Mouse (Mus musculus) kidney, embryonic 16.5 days (tissue): ENCODE data around the gene Ccn6. TPM values are rescaled to one million over a fixed set of nuclear protein-coding genes. Genes with fewer than 3 reads are reported as not detected.

Experiments used
- ATAC-seq: fragments of 200-750 bp; cut with Nextera tagmentation; 2 replicates; pipeline ENCODE4 v1.8.0; 2017; ENCODE audit warnings: moderate TSS enrichment; ENCODE audit not compliant: low FRiP score, low TSS enrichment
- H3K27ac ChIP-seq: fragments of 300-500 bp; sonication (generic); 2 replicates; pipeline ENCODE4 v1.5.1; 2014; ENCODE audit warnings: low read length
- H3K27me3 ChIP-seq: fragments of 300-500 bp; sonication (generic); 2 replicates; pipeline ENCODE4 v1.6.1; 2014; ENCODE audit warnings: low read length, control low read depth, mixed read lengths; ENCODE audit not compliant: insufficient read depth
- H3K36me3 ChIP-seq: fragments of 300-500 bp; sonication (generic); 2 replicates; pipeline ENCODE4 v1.6.1; 2014; ENCODE audit warnings: low read length, control low read depth, mixed read lengths; ENCODE audit not compliant: insufficient read depth
- H3K4me1 ChIP-seq: fragments of 300-500 bp; sonication (generic); 2 replicates; pipeline ENCODE4 v1.6.1; 2014; ENCODE audit warnings: low read length, control low read depth, mixed read lengths; ENCODE audit not compliant: insufficient read depth
- H3K4me2 ChIP-seq: fragments of 300-500 bp; sonication (generic); replicated peaks from 2 replicates; pipeline ENCODE4 v1.6.1; 2014; ENCODE audit warnings: low read depth, low read length
- H3K4me3 ChIP-seq: fragments of 300-500 bp; sonication (generic); 2 replicates; pipeline ENCODE4 v1.5.1; 2014; ENCODE audit warnings: mild to moderate bottlenecking, low read length
- H3K9ac ChIP-seq: fragments of 300-500 bp; sonication (generic); replicated peaks from 2 replicates; pipeline ENCODE4 v1.6.1; 2014; ENCODE audit warnings: low read length
- H3K9me3 ChIP-seq: fragments of 300-500 bp; sonication (generic); 2 replicates; pipeline ENCODE4 v1.6.1; 2016; ENCODE audit warnings: low read length, control low read depth
- WGBS: fragments of 180-500 bp; shearing (Covaris S2); extraction: QIAGEN DNeasy Blood & Tissue Kit; methylation state at CpG from one replicate; pipeline ENCODE4 v1.1.7; 2014; 5-methylcytosine and 5-hydroxymethylcytosine counted together
- polyA plus RNA-seq: library from polyadenylated mRNA; unstranded; fragments of >200 nt; fragmentation: Nextera tagmentation; extraction: Ambion mirVana; gene quantifications from 2 replicates; pipeline ENCODE4 v1.2.1, GENCODE M21; 2015

The Ccn6 gene
- polyA plus RNA-seq, 1 experiment from 2014 or later = 0.46 TPM

GRCm38 (mm10) chr10:39184864-39185544 is 21.4 kb upstream of the Ccn6 start:
- no peak for ATAC-seq
- 78% methylated on average over 8 of the region's 8 CpGs for WGBS
- H3K9ac ChIP-seq = no peak overlapping the region

GRCm38 (mm10) chr10:39176981-39177380 is 13.4 kb upstream of the Ccn6 start:
- Histone ChIP-seq H3K4me1 (peaks cover 11% of the 10 kb centered on the region; the same call in 1 of the 2 replicates), H3K27ac (no peak overlapping the region), H3K9me3 (peaks cover 9% of the 10 kb centered on the region; the same call in 1 of the 2 replicates), H3K9ac (no peak overlapping the region), H3K36me3 (no peaks in the 10 kb centered on the region), H3K27me3 (no peaks in the 10 kb centered on the region), H3K4me3 (no peak overlapping the region), H3K4me2 (no peak overlapping the region)
- 79% methylated on average over 5 of the region's 5 CpGs for WGBS
- no peak for ATAC-seq

More at GRCm38 (mm10) chr10:39184864-39185544, 21.4 kb upstream of the Ccn6 start:
- Histone ChIP-seq H3K27ac (no peak overlapping the region), H3K27me3 (no peaks in the 10 kb centered on the region), H3K36me3 (no peaks in the 10 kb centered on the region), H3K4me1 (no peaks in the 10 kb centered on the region), H3K4me3 (no peak overlapping the region), H3K4me2 (no peak overlapping the region), H3K9me3 (no peaks in the 10 kb centered on the region)

- Histone ChIP-seq H3K9ac (peak overlapping the region; percentile 28), H3K9me3 (peaks cover 7% of the 10 kb centered on the region; the same call in 1 of the 2 replicates), H3K27ac (peak overlapping the region; percentile 75), H3K4me3 (peak overlapping the region; percentile 19), H3K4me2 (peak overlapping the region; percentile 80), H3K27me3 (no peaks in the 10 kb centered on the region), H3K4me1 (peaks cover 19% of the 10 kb centered on the region; the same call in 1 of the 2 replicates), H3K36me3 (no peaks in the 10 kb centered on the region)
- WGBS = 26% methylated on average over 13 of the region's 13 CpGs
- no peak for ATAC-seq
Observed at GRCm38 (mm10) chr10:39173077-39173476, 9.5 kb upstream of the Ccn6 start.

GRCm38 (mm10) chr10:39172540-39172931 is 8.9 kb upstream of the Ccn6 start:
- Histone ChIP-seq H3K36me3 (no peaks in the 10 kb centered on the region), H3K9ac (peak overlapping the region; percentile 28; the same call in 1 of the 2 replicates), H3K4me3 (peak overlapping the region; percentile 19; the same call in 1 of the 2 replicates)

GRCm38 (mm10) chr10:39171603-39172539 is 8.3 kb upstream of the Ccn6 start:
- 20% methylated on average over 26 of the region's 26 CpGs for WGBS
- Histone ChIP-seq H3K4me3 (peak overlapping the region; percentile 50), H3K4me2 (peak overlapping the region; percentile 80), H3K27ac (peak overlapping the region; percentile 76), H3K9ac (peak overlapping the region; percentile 60), H3K27me3 (no peaks in the 10 kb centered on the region), H3K36me3 (no peaks in the 10 kb centered on the region), H3K9me3 (no peaks in the 10 kb centered on the region), H3K4me1 (peaks cover 19% of the 10 kb centered on the region; the same call in 1 of the 2 replicates)
- ATAC-seq = peak; percentile 53; the same call in 1 of the 2 replicates

More at GRCm38 (mm10) chr10:39172540-39172931, 8.9 kb upstream of the Ccn6 start:
- Histone ChIP-seq H3K27me3 (no peaks in the 10 kb centered on the region), H3K9me3 (peaks cover 2% of the 10 kb centered on the region; the same call in 1 of the 2 replicates), H3K4me1 (peaks cover 19% of the 10 kb centered on the region; the same call in 1 of the 2 replicates), H3K4me2 (peak overlapping the region; percentile 80), H3K27ac (peak overlapping the region; percentile 75)
- ATAC-seq = no peak
- WGBS = 75% methylated on average over 6 of the region's 6 CpGs

- Histone ChIP-seq H3K27ac (peak overlapping the region; percentile 76), H3K9me3 (no peaks in the 10 kb centered on the region), H3K36me3 (no peaks in the 10 kb centered on the region), H3K4me1 (peaks cover 22% of the 10 kb centered on the region; the same call in 1 of the 2 replicates), H3K9ac (peak overlapping the region; percentile 60), H3K4me2 (peak overlapping the region; percentile 80), H3K27me3 (no peaks in the 10 kb centered on the region), H3K4me3 (peak overlapping the region; percentile 50)
- under 1% methylated on average over 19 of the region's 19 CpGs for WGBS
- ATAC-seq = peak; percentile 85
Observed at GRCm38 (mm10) chr10:39171134-39171533, 7.5 kb upstream of the Ccn6 start.

- no peak for ATAC-seq
- peak overlapping the region; percentile 80 for H3K4me2 ChIP-seq
- H3K27ac ChIP-seq = no peak overlapping the region
- WGBS = 18% methylated on average over 6 of the region's 6 CpGs
- no peak overlapping the region for H3K9ac ChIP-seq
- H3K4me3 ChIP-seq = peak overlapping the region; percentile 50
- no peaks in the 10 kb centered on the region for H3K27me3 ChIP-seq
- H3K4me1 ChIP-seq = peaks cover 26% of the 10 kb centered on the region; the same call in 1 of the 2 replicates
- H3K9me3 ChIP-seq = no peaks in the 10 kb centered on the region
- H3K36me3 ChIP-seq = no peaks in the 10 kb centered on the region
Observed at GRCm38 (mm10) chr10:39170706-39171105, 7.1 kb upstream of the Ccn6 start.

- peak; percentile 25; the same call in 1 of the 2 replicates for ATAC-seq
- Histone ChIP-seq H3K36me3 (no peaks in the 10 kb centered on the region), H3K9ac (0 out of 2 replicates have a peak overlapping the region, but pooled peaks have one; percentile 5), H3K9me3 (no peaks in the 10 kb centered on the region), H3K4me2 (peak overlapping the region; percentile 80), H3K27me3 (no peaks in the 10 kb centered on the region), H3K27ac (peak overlapping the region; percentile 54), H3K4me1 (peaks cover 31% of the 10 kb centered on the region; the same call in 1 of the 2 replicates), H3K4me3 (peak overlapping the region; percentile 28)
- 7% methylated on average over 8 of the region's 8 CpGs for WGBS
Observed at GRCm38 (mm10) chr10:39170181-39170580, 6.6 kb upstream of the Ccn6 start.

GRCm38 (mm10) chr10:39169642-39170041 is 6.0 kb upstream of the Ccn6 start:
- no peaks in the 10 kb centered on the region for H3K27me3 ChIP-seq
- H3K4me2 ChIP-seq = peak overlapping the region; percentile 80
- no peaks in the 10 kb centered on the region for H3K9me3 ChIP-seq
- H3K4me3 ChIP-seq = peak overlapping the region; percentile 28
- peak overlapping the region; percentile 54 for H3K27ac ChIP-seq
- H3K4me1 ChIP-seq = peaks cover 32% of the 10 kb centered on the region; the same call in 1 of the 2 replicates
- 0 out of 2 replicates have a peak overlapping the region, but pooled peaks have one; percentile 5 for H3K9ac ChIP-seq
- ATAC-seq = peak; percentile 49
- H3K36me3 ChIP-seq = no peaks in the 10 kb centered on the region
- whole genome bisulfite sequencing = 42% methylated on average over 9 of the region's 9 CpGs
